Mouse (Mus musculus) liver, postnatal 0 days (tissue): ENCODE data around the gene Dmrtc2. TPM values are rescaled to one million over a fixed set of nuclear protein-coding genes. Genes with fewer than 3 reads are reported as not detected.
"Not testable (repeated sequence)": the region's sequence is repeated elsewhere in the genome, so short reads cannot be mapped to it uniquely, and the experiment has no call there.

ENCODE experiments used
- ATAC-seq: fragments of 200-750 bp; cut with Nextera tagmentation; 2 replicates; pipeline ENCODE4 v1.8.0; 2017; ENCODE audit warnings: mild to moderate bottlenecking, moderate library complexity
- DNase-seq: peaks from one replicate; pipeline ENCODE4 v3.0.0-alpha.2; 2016
- H3K27ac ChIP-seq: fragments of 300-500 bp; sonication (generic); 2 replicates; pipeline ENCODE4 v1.5.1; 2014; ENCODE audit warnings: antibody characterized with exemption, moderate library complexity, mild to moderate bottlenecking, low read depth
- H3K27me3 ChIP-seq: fragments of 300-500 bp; sonication (generic); 2 replicates; pipeline ENCODE4 v1.6.1; 2014; ENCODE audit warnings: low read length, control low read depth, mixed read lengths; ENCODE audit not compliant: insufficient read depth
- H3K36me3 ChIP-seq: fragments of 300-500 bp; sonication (generic); replicated peaks from 2 replicates; pipeline ENCODE4 v1.6.1; 2014; ENCODE audit warnings: mild to moderate bottlenecking, control low read depth, low read length, moderate library complexity, mixed read lengths; ENCODE audit not compliant: insufficient read depth
- H3K4me1 ChIP-seq: fragments of 300-500 bp; sonication (generic); 2 replicates; pipeline ENCODE4 v1.6.1; 2014; ENCODE audit warnings: antibody characterized with exemption, mild to moderate bottlenecking, control low read depth; ENCODE audit not compliant: insufficient read depth
- H3K4me2 ChIP-seq: fragments of 300-500 bp; sonication (generic); 2 replicates; pipeline ENCODE4 v1.6.1; 2014; ENCODE audit warnings: low read depth, mild to moderate bottlenecking, low read length, moderate library complexity, mixed read lengths
- H3K4me3 ChIP-seq: fragments of 300-500 bp; sonication (generic); 2 replicates; pipeline ENCODE4 v1.5.1; 2014; ENCODE audit warnings: low read depth, low read length
- H3K9ac ChIP-seq: fragments of 300-500 bp; sonication (generic); replicated peaks from 2 replicates; pipeline ENCODE4 v1.6.1; 2014; ENCODE audit warnings: mild to moderate bottlenecking, moderate library complexity
- H3K9me3 ChIP-seq: fragments of 300-500 bp; sonication (generic); 2 replicates; pipeline ENCODE4 v1.6.1; 2016; ENCODE audit warnings: mild to moderate bottlenecking, control low read depth, low read length, mixed read lengths
- CTCF ChIP-seq: sonication (generic); IDR thresholded peaks from 2 replicates; pipeline ENCODE4 v1.5.1; 2016; ENCODE audit warnings: antibody characterized with exemption, low read depth
- EP300 ChIP-seq: IDR thresholded peaks from 2 replicates; pipeline ENCODE4 v1.6.1; 2016; ENCODE audit warnings: antibody characterized with exemption, low read depth, mild to moderate bottlenecking
- whole genome bisulfite sequencing: fragments of 180-500 bp; shearing (Covaris S2); extraction: QIAGEN DNeasy Blood & Tissue Kit; methylation state at CpG from one replicate; pipeline ENCODE4 v1.1.7; 2014; ENCODE audit not compliant: insufficient replicate concordance; 5-methylcytosine and 5-hydroxymethylcytosine counted together
- polyA plus RNA-seq: library from polyadenylated mRNA; unstranded; fragments of >200 nt; fragmentation: Nextera tagmentation; extraction: Ambion mirVana; gene quantifications from 2 replicates; pipeline ENCODE4 v1.2.1, GENCODE M21; 2015

Gene Dmrtc2
- polyA plus RNA-seq, 1 experiment from 2014 or later = not detected

- Histone ChIP-seq H3K4me1 (peaks cover 10% of the 10 kb centered on the region), H3K9ac (no peak overlapping the region), H3K36me3 (no peaks in the 10 kb centered on the region), H3K27me3 (no peaks in the 10 kb centered on the region), H3K4me2 (no peak overlapping the region), H3K27ac (no peak overlapping the region), H3K9me3 (no peaks in the 10 kb centered on the region), H3K4me3 (no peak overlapping the region)
- TF ChIP-seq CTCF (no peak), EP300 (no peak)
- 75% methylated on average over 4 of the region's 4 CpGs for WGBS
- ATAC-seq = peak; percentile 53
- DNase-seq = no peak
These were observed 28.8 kb upstream of the Dmrtc2 start for GRCm38 (mm10) chr7:24841009-24841408.

GRCm38 (mm10) chr7:24844144-24844543, 25.7 kb upstream of the Dmrtc2 start:
- Histone ChIP-seq H3K9me3 (no peaks in the 10 kb centered on the region), H3K27ac (no peak overlapping the region), H3K9ac (no peak overlapping the region), H3K36me3 (no peaks in the 10 kb centered on the region), H3K4me2 (no peak overlapping the region), H3K4me3 (no peak overlapping the region), H3K27me3 (no peaks in the 10 kb centered on the region), H3K4me1 (peaks cover 16% of the 10 kb centered on the region)
- DNase-seq (no peak), ATAC-seq (no peak)
- TF ChIP-seq CTCF (peak; percentile 30), EP300 (no peak)
- WGBS = 46% methylated on average over 5 of the region's 5 CpGs

- no peak for ATAC-seq
- TF ChIP-seq CTCF (no peak), EP300 (no peak)
- Histone ChIP-seq H3K27ac (no peak overlapping the region), H3K9me3 (no peaks in the 10 kb centered on the region), H3K36me3 (no peaks in the 10 kb centered on the region), H3K9ac (no peak overlapping the region), H3K4me2 (no peak overlapping the region), H3K4me1 (peaks cover 18% of the 10 kb centered on the region), H3K27me3 (no peaks in the 10 kb centered on the region), H3K4me3 (no peak overlapping the region)
- no peak for DNase-seq
- WGBS = 81% methylated on average over 9 of the region's 9 CpGs
These were observed 24.7 kb upstream of the Dmrtc2 start for GRCm38 (mm10) chr7:24845181-24845580.

GRCm38 (mm10) chr7:24845713-24846112, 24.1 kb upstream of the Dmrtc2 start:
- Histone ChIP-seq H3K36me3 (no peaks in the 10 kb centered on the region), H3K9me3 (no peaks in the 10 kb centered on the region), H3K27me3 (no peaks in the 10 kb centered on the region), H3K9ac (no peak overlapping the region), H3K4me3 (no peak overlapping the region), H3K27ac (no peak overlapping the region), H3K4me1 (peaks cover 21% of the 10 kb centered on the region), H3K4me2 (no peak overlapping the region)
- no peak for TF ChIP-seq EP300
- peak; percentile 70 for TF ChIP-seq CTCF
- ATAC-seq = peak; percentile 68
- WGBS = 5% methylated on average over 6 of the region's 6 CpGs
- peak; percentile 59 for DNase-seq

- not testable (repeated sequence) for H3K4me2 ChIP-seq, H3K36me3 ChIP-seq, H3K4me3 ChIP-seq, H3K27me3 ChIP-seq, ATAC-seq, H3K9ac ChIP-seq, DNase-seq, H3K27ac ChIP-seq, H3K9me3 ChIP-seq
- WGBS = 29% methylated on average over 2 of the region's 2 CpGs
- H3K4me1 ChIP-seq = peaks cover 22% of the 10 kb centered on the region
These were observed 23.3 kb upstream of the Dmrtc2 start for GRCm38 (mm10) chr7:24846576-24846975.

- no peak overlapping the region for H3K9ac ChIP-seq
- H3K4me1 ChIP-seq = peaks cover 37% of the 10 kb centered on the region
- H3K27ac ChIP-seq = 0 out of 2 replicates have a peak overlapping the region, but pooled peaks have one; percentile 17
- H3K36me3 ChIP-seq = no peaks in the 10 kb centered on the region
- TF ChIP-seq CTCF = no peak
- TF ChIP-seq EP300 = no peak
- DNase-seq (no peak), ATAC-seq (no peak)
- WGBS = 28% methylated on average over 5 of the region's 5 CpGs
- peak overlapping the region; percentile 67 for H3K4me2 ChIP-seq
- 0 out of 2 replicates have a peak overlapping the region, but pooled peaks have one; percentile 21 for H3K4me3 ChIP-seq
- H3K27me3 ChIP-seq = no peaks in the 10 kb centered on the region
- H3K9me3 ChIP-seq = no peaks in the 10 kb centered on the region
These were observed 19.7 kb upstream of the Dmrtc2 start for GRCm38 (mm10) chr7:24850162-24850561.

GRCm38 (mm10) chr7:24850899-24851303, 19.0 kb upstream of the Dmrtc2 start:
- ATAC-seq (peak; percentile 59), DNase-seq (peak; percentile 73)
- H3K9ac ChIP-seq = peak overlapping the region; percentile 27
- no peaks in the 10 kb centered on the region for H3K36me3 ChIP-seq
- H3K4me1 ChIP-seq = peaks cover 33% of the 10 kb centered on the region
- H3K4me3 ChIP-seq = peak overlapping the region; percentile 21
- H3K27me3 ChIP-seq = no peaks in the 10 kb centered on the region
- peak overlapping the region; percentile 67 for H3K4me2 ChIP-seq
- TF ChIP-seq EP300 (no peak; the same call in 1 of the 2 replicates), CTCF (no peak)
- no peaks in the 10 kb centered on the region for H3K9me3 ChIP-seq
- WGBS = 12% methylated on average over 6 of the region's 6 CpGs
- H3K27ac ChIP-seq = peak overlapping the region; percentile 71
